8 mouse cellular contexts compared by ENCODE assay signal in the genomic region with DNA sequence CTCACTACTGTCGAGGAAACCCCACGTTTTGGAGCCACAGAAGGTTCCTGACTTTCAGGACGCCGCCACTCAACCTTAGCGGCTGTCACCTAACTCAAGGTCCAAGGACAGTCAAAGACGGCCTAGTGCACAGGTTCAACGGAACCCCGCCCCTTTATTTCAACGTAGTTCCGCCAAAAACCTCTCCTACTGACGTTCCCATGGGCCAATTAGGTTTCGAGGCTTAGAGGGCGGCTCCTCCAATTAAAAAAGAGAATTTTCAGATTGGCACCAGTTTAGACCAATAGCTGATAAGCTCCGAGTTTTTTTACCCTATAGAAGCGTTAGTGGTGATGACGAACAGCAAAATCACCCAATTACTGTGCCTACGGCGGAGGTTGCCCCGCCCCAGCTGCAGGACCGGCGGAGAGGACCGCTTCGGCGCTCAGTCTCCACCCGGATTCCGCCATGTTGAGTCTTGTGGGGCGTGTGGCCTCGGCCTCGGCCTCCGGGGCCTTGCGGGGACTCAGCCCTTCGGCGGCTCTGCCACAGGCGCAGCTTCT. TPM values are rescaled to one million over a fixed set of nuclear protein-coding genes. Genes with fewer than 3 reads are reported as not detected.
DNase-seq lines count a peak whose midpoint lies in the region; ATAC-seq and TF ChIP-seq lines count a peak whose summit lies in the region.

A gene (plus strand): TSS at position 394 of the 542 bp plus-strand sequence.

- under 1% methylated on average over 34 of the region's 34 CpGs for WGBS in heart, embryonic 12.5 days
- under 1% methylated on average over 34 of the region's 34 CpGs for WGBS in kidney, postnatal 0 days
- WGBS in liver, embryonic 11.5 days: under 1% methylated on average over 34 of the region's 34 CpGs
- WGBS in stomach, embryonic 14.5 days: under 1% methylated on average over 34 of the region's 34 CpGs

- no peaks in the 10 kb centered on the region for H3K27me3 ChIP-seq in heart, embryonic 12.5 days (replicated peaks)
- H3K27me3 ChIP-seq in kidney, postnatal 0 days (ENCODE audit: insufficient read depth, low read length): no peaks in the 10 kb centered on the region
- H3K27me3 ChIP-seq in liver, embryonic 11.5 days (replicated peaks; ENCODE audit: control insufficient read depth, insufficient read depth, low read length): no peaks in the 10 kb centered on the region
- no peaks in the 10 kb centered on the region for H3K27me3 ChIP-seq in stomach, embryonic 14.5 days (ENCODE audit: control insufficient read depth, insufficient read depth, low read length)

- H3K9me3 ChIP-seq in heart, embryonic 12.5 days (replicated peaks): no peaks in the 10 kb centered on the region
- H3K9me3 ChIP-seq in kidney, postnatal 0 days (replicated peaks; ENCODE audit: low read length): no peaks in the 10 kb centered on the region
- no peaks in the 10 kb centered on the region for H3K9me3 ChIP-seq in liver, embryonic 11.5 days (ENCODE audit: control insufficient read depth, low read length)
- no peaks in the 10 kb centered on the region for H3K9me3 ChIP-seq in stomach, embryonic 14.5 days (ENCODE audit: control insufficient read depth, low read depth, low read length)

- ATAC-seq in erythroid progenitor cell, adult 5-6 weeks (replicated peaks; ENCODE audit: low FRiP score, poor library complexity, severe bottlenecking): peak; percentile 94
- ATAC-seq in heart, embryonic 12.5 days (ENCODE audit: insufficient number of reproducible peaks, low FRiP score): peak; percentile 97
- ATAC-seq in kidney, postnatal 0 days (replicated peaks; ENCODE audit: low FRiP score, low read depth): peak; percentile 98
- peak; percentile 96 for ATAC-seq in liver, embryonic 11.5 days (replicated peaks; ENCODE audit: low FRiP score)
- peak; percentile 99 for ATAC-seq in stomach, embryonic 14.5 days (ENCODE audit: insufficient number of reproducible peaks, insufficient read depth, low FRiP score, low read depth)

- peak within 1 kb of the TSS; percentile 94 for H3K27ac ChIP-seq in heart, embryonic 12.5 days (ENCODE audit: poor library complexity, severe bottlenecking)
- H3K27ac ChIP-seq in kidney, postnatal 0 days: peak within 1 kb of the TSS; percentile 81
- peak within 1 kb of the TSS; percentile 93 for H3K27ac ChIP-seq in liver, embryonic 11.5 days (ENCODE audit: low read depth, low read length)
- peak within 1 kb of the TSS; percentile 34 for H3K27ac ChIP-seq in stomach, embryonic 14.5 days (ENCODE audit: low read length)

- DNase-seq in CD4-positive helper T cell, adult 2 months (ENCODE audit: low read depth, low spot score): peak; percentile 99
- DNase-seq in brain, embryonic 18.5 days (ENCODE audit: low read depth, low spot score): peak; percentile 99
- DNase-seq in kidney, postnatal 0 days (ENCODE audit: low spot score): peak; percentile 99
- DNase-seq in liver, embryonic 11.5 days (ENCODE audit: low spot score): peak; percentile 92
- peak; percentile 99 for DNase-seq in naive thymus-derived CD4-positive, alpha-beta T cell, adult 2 months (ENCODE audit: low read depth)

- H3K36me3 ChIP-seq in heart, embryonic 12.5 days: peaks cover 39% of the 10 kb centered on the region
- peaks cover 25% of the 10 kb centered on the region for H3K36me3 ChIP-seq in kidney, postnatal 0 days (ENCODE audit: insufficient read depth, low read length)
- H3K36me3 ChIP-seq in liver, embryonic 11.5 days (ENCODE audit: control insufficient read depth, insufficient read depth, low read length): peaks cover 33% of the 10 kb centered on the region
- peaks cover 36% of the 10 kb centered on the region for H3K36me3 ChIP-seq in stomach, embryonic 14.5 days (ENCODE audit: control insufficient read depth, insufficient read depth, low read length)

- H3K9ac ChIP-seq in heart, embryonic 12.5 days: peak within 1 kb of the TSS; percentile 100
- peak within 1 kb of the TSS; percentile 96 for H3K9ac ChIP-seq in kidney, postnatal 0 days (ENCODE audit: low read depth, low read length)
- H3K9ac ChIP-seq in liver, embryonic 11.5 days (ENCODE audit: low read depth, low read length): peak within 1 kb of the TSS; percentile 97
- peak within 1 kb of the TSS; percentile 59 for H3K9ac ChIP-seq in stomach, embryonic 14.5 days (replicated peaks; ENCODE audit: low read depth, low read length)

- peak within 1 kb of the TSS; percentile 90 for H3K4me3 ChIP-seq in heart, embryonic 12.5 days
- H3K4me3 ChIP-seq in kidney, postnatal 0 days (replicated peaks; ENCODE audit: low read depth, low read length): peak within 1 kb of the TSS; percentile 75
- H3K4me3 ChIP-seq in liver, embryonic 11.5 days (ENCODE audit: low read depth, low read length): peak within 1 kb of the TSS; percentile 99
- H3K4me3 ChIP-seq in stomach, embryonic 14.5 days (ENCODE audit: low read depth, low read length): peak within 1 kb of the TSS; percentile 82

- peak within 1 kb of the TSS; percentile 96 for H3K4me2 ChIP-seq in heart, embryonic 12.5 days
- H3K4me2 ChIP-seq in kidney, postnatal 0 days (ENCODE audit: low read length): peak within 1 kb of the TSS; percentile 77
- H3K4me2 ChIP-seq in liver, embryonic 11.5 days: peak within 1 kb of the TSS; percentile 93
- H3K4me2 ChIP-seq in stomach, embryonic 14.5 days (replicated peaks; ENCODE audit: low read depth, low read length): peak within 1 kb of the TSS; percentile 66

- H3K4me1 ChIP-seq in heart, embryonic 12.5 days (replicated peaks): peaks cover 22% of the 10 kb centered on the region
- H3K4me1 ChIP-seq in kidney, postnatal 0 days (replicated peaks; ENCODE audit: insufficient read depth, low read length): no peaks in the 10 kb centered on the region
- peaks cover 19% of the 10 kb centered on the region for H3K4me1 ChIP-seq in liver, embryonic 11.5 days (replicated peaks; ENCODE audit: control insufficient read depth, insufficient read depth, low read length)
- peaks cover 7% of the 10 kb centered on the region; the same call in 1 of the 2 replicates for H3K4me1 ChIP-seq in stomach, embryonic 14.5 days (ENCODE audit: control insufficient read depth, insufficient read depth, low read length)

- TF ChIP-seq CTCF in kidney, postnatal 0 days (IDR thresholded peaks at IDR 0.05; ENCODE audit: low read depth): no peak

RNA-seq across cellular contexts. Expression of the gene that starts here (rescaled TPM):
- total RNA-seq in erythroid progenitor cell, adult 5-6 weeks (2015; ENCODE audit: low replicate concordance): 755 and 881 TPM in 2 replicates
- total RNA-seq in erythroid progenitor cell, adult 5-6 weeks (2017; ENCODE audit: low replicate concordance): 598 and 1,019 TPM in 2 replicates
- 4,835 and 4,880 TPM in 2 replicates for polyA plus RNA-seq in heart, embryonic 12.5 days (2016; fragmentation: Nextera tagmentation; extraction: Ambion mirVana)
- polyA plus RNA-seq in kidney, postnatal 0 days (2015; fragmentation: Nextera tagmentation; extraction: Ambion mirVana): 3,631 and 3,848 TPM in 2 replicates
- polyA plus RNA-seq in liver, embryonic 11.5 days (2014; fragmentation: Nextera tagmentation; extraction: Ambion mirVana): 2,564 and 2,777 TPM in 2 replicates
- polyA plus RNA-seq in stomach, embryonic 14.5 days (2014; fragmentation: Nextera tagmentation; extraction: Ambion mirVana): 2,052 and 2,172 TPM in 2 replicates

Comparison
In these comparisons a context has a peak if more than half of its experiments do, and no peak if none do; other contexts are left out.
1. Peak in every context shown above with its lines: DNase-seq, ATAC-seq, H3K4me3 ChIP-seq and H3K27ac ChIP-seq.
2. H3K27ac ChIP-seq: peak in every context shown above with its lines; median percentile 94 in heart, embryonic 12.5 days; 93 in liver, embryonic 11.5 days; 81 in kidney, postnatal 0 days; 34 in stomach, embryonic 14.5 days.